Mouse (Mus musculus) left cerebral cortex, postnatal 36 days (tissue): ENCODE measurements around the gene Pik3c2g. TPM values are rescaled to one million over a fixed set of nuclear protein-coding genes. Genes with fewer than 3 reads are reported as not detected.

Source experiments
- DNase-seq, 2 experiments: peaks; one replicate each; pipeline ENCODE4 v3.0.0; 2021 to 2022; ENCODE audit warnings: low spot score in 2 of 2, mixed read lengths in 1 of 2
- intact Hi-C: fragments of 180-260 bp; cut with DNase I; formaldehyde crosslinking; loops from one replicate; pipeline ENCODE4 v1.15.1; 2025
- total RNA-seq, 2 experiments: library from RNA; stranded (reverse); gene quantifications; 2 replicates each; pipeline ENCODE4 v1.2.3; 2021

Gene Pik3c2g
- total RNA-seq, 2 experiments from 2014 or later, result 0.12 to 0.25 TPM

DNA sequence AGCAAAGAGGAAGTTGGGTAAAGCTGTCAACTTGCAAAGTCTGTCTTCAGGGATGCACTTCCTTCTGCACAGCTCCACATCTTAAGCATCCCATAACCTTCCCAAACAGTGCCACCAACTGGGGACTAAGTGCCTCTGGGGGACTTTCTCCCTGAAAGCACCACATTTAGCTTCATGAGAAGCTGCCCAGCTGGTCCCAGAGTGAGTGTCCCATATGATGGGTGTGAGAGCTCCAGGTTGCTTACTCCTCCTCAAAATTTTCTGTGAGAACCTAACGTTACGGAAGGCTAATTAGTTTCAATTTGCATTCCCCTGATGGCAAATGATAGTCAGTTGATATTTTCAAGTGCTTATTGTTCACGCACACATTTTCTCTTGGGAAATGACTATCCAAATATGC lies 397.0 kb downstream of the Pik3c2g start:
- intact Hi-C loops, result no loop called here
- DNase-seq, result no peak

- intact Hi-C loops, result no loop called here
- DNase-seq, result no peak
Measured at GRCm38 (mm10) chr6:139986564-139986963, 399.5 kb downstream of the Pik3c2g start.

DNA sequence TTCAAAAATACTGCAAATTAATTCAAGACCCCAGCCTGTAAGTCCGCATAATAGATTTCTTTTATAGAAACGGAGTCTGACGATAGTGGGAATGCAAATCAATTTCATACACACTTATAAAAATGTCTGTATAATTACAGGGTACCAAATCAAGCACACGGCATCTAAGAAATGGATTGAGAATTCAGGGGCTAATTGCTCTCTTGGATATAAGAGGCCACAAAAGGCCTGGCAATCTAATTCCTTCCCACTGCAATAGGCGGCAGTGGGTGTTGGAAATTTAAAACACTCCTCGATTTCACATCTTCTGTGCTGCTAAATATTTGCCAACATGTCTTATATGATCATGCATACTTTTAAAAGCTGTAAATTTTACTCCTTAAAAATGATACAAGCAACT lies 402.1 kb downstream of the Pik3c2g start:
- intact Hi-C loops, result no loop called here

DNA sequence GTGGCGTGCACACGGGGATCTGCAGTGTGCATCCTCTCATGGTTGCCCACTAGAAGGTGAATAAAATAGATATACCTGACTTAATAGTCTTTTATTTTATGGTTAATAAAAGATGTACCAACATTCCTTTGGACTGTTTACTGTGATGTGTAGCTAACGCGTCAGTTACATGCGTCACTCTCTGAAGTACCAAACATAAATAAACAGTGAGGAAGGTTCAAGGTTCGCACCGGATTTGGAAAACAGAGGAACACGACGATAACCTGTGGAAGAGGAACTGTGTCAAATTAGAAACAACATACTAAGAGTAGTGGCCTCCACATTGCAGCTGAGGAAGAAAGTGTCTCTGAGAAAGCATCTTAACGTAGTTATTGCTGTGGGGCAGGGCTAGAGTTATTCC lies 402.6 kb downstream of the Pik3c2g start:
- DNase-seq, result no peak

More for the DNA sequence above, 402.1 kb downstream of the Pik3c2g start:
- no peak for DNase-seq

GRCm38 (mm10) chr6:140005181-140005580 lies 418.2 kb downstream of the Pik3c2g start:
- intact Hi-C loops, result no loop called here
- DNase-seq, result no peak

More for the DNA sequence above, 402.6 kb downstream of the Pik3c2g start:
- intact Hi-C loops, result no loop called here

Other genes starting within 250 kb of the Pik3c2g start
- gene Rergl, start 85.2 kb upstream of the Pik3c2g start, total RNA-seq, result not detected